Mouse (Mus musculus): ENCODE data around the gene Lipc. TPM values are rescaled to one million over a fixed set of nuclear protein-coding genes. Genes with fewer than 3 reads are reported as not detected.

The Lipc gene
- total and polyA plus RNA-seq, 2 experiments: 210 to 384 TPM

DNA sequence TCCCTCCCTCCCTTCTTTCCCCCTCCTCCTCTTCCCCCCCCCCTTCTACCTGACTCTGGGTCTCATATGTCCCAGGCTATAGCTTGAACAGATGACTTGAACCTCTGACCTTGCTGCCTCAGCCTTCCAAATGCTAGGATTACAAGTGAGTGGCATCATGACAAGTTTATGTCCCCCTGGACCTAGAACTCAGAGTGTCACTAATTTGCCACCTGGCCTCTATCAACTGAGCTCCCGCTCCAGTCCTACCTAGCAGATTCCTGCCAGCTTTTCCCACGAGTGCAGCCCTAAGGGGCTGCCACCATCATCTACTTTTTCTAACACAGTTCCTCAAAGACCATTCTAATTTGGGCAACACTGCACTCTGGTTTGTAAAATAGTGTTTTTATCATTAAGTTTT lies 13.2 kb downstream of the Lipc start:
- 0 out of 2 replicates have a peak, but pooled peaks cover under 1% of the 10 kb centered on the region for H3K79me2 ChIP-seq (ENCODE audit: control insufficient read depth, insufficient read depth, low read length)
- TF ChIP-seq POLR2A (IDR thresholded peaks at IDR 0.05; ENCODE audit: extremely low read depth, insufficient read depth, low read length) (no peak), CTCF (IDR thresholded peaks at IDR 0.05; ENCODE audit: low read depth, low read length) (no peak)
- H3K4me3 ChIP-seq (ENCODE audit: insufficient read depth, low read depth, low read length): no peak overlapping the region
- H3K27me3 ChIP-seq (ENCODE audit: control insufficient read depth, insufficient read depth, low read length): no peaks in the 10 kb centered on the region
- peak; percentile 50 for DNase-seq (ENCODE audit: extremely low read depth, low read depth, low spot score)
- peak overlapping the region; percentile 41 for H3K27ac ChIP-seq (replicated peaks; ENCODE audit: insufficient read depth, low read depth, low read length)
- H3K9ac ChIP-seq (ENCODE audit: low read depth, low read length): no peak overlapping the region
- no peaks in the 10 kb centered on the region for H3K36me3 ChIP-seq (ENCODE audit: control insufficient read depth, insufficient read depth, low read length)
- H3K4me1 ChIP-seq (ENCODE audit: control insufficient read depth, insufficient read depth, low read length): peaks cover 38% of the 10 kb centered on the region
- WGBS: 33% methylated on average over 2 of the region's 2 CpGs

DNA sequence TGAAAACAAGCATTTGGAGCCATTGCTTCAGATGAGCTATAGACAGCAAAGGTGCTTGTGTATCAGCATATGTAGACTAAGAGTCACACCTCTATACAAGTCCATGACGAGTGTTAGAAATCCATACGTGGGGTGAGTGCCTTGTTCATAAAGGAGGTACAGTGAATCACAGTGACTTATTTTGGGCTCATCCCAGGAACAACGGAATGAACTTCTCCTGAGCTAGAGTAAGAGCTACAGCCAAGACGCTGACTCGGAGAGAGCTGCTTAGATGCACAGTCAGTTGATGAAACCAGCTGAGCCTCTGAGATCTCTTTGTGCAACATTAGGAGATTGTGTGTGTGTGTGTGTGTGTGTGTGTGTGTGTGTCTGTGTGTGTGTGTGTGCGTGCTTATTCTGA lies 13.9 kb downstream of the Lipc start:
- WGBS: 87% methylated on average over 6 of the region's 6 CpGs

DNA sequence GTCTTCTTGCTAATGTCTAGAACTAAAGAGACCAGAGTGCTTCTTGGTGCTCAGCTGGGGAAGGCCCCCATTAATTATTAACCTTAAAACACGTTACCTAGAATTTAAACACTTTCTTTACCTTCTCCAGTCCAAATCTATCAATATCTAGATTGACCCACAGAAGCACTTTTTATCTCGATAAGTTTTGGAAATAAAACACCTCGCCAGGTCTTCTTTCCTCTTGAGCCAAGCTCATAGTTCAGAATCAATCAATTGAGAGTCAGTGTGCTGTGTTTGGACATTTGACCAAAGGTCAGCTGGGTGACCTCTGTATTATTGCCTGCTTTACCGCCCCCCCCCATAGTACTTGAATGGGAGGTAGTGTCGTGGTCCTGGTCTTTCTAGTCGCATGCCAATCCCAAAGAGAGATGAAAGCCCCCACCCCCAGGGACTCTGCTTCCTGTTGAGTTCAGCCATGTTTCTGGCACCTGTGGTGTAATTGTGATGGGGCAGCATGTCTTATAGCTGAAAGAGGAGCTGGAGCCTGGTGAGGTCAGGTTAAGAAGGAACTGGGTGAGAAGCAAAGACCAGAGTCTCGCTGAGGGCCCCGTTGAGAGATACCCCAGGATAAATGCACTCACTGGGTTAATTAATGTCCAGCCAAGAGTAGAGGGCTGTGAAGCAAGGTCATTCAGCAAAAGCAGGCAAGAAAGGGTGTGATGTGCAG lies 17.3 kb downstream of the Lipc start:
- peak overlapping the region; percentile 94 for H3K27ac ChIP-seq (replicated peaks; ENCODE audit: insufficient read depth, low read depth, low read length)
- DNase-seq (ENCODE audit: extremely low read depth, low read depth, low spot score): peak; percentile 98
- peak overlapping the region; percentile 61 for H3K4me3 ChIP-seq (ENCODE audit: insufficient read depth, low read depth, low read length)

More for the DNA sequence above, 13.9 kb downstream of the Lipc start:
- no peak for TF ChIP-seq CTCF (IDR thresholded peaks at IDR 0.05; ENCODE audit: low read depth, low read length)
- no peak for TF ChIP-seq POLR2A (IDR thresholded peaks at IDR 0.05; ENCODE audit: extremely low read depth, insufficient read depth, low read length)
- H3K27ac ChIP-seq (replicated peaks; ENCODE audit: insufficient read depth, low read depth, low read length): no peak overlapping the region
- no peak overlapping the region for H3K4me3 ChIP-seq (ENCODE audit: insufficient read depth, low read depth, low read length)
- H3K27me3 ChIP-seq (ENCODE audit: control insufficient read depth, insufficient read depth, low read length): no peaks in the 10 kb centered on the region
- no peak for DNase-seq (ENCODE audit: extremely low read depth, low read depth, low spot score)
- H3K79me2 ChIP-seq (ENCODE audit: control insufficient read depth, insufficient read depth, low read length): peaks cover 5% of the 10 kb centered on the region; the same call in 1 of the 2 replicates
- H3K36me3 ChIP-seq (ENCODE audit: control insufficient read depth, insufficient read depth, low read length): no peaks in the 10 kb centered on the region
- peaks cover 40% of the 10 kb centered on the region for H3K4me1 ChIP-seq (ENCODE audit: control insufficient read depth, insufficient read depth, low read length)
- no peak overlapping the region for H3K9ac ChIP-seq (ENCODE audit: low read depth, low read length)

DNA sequence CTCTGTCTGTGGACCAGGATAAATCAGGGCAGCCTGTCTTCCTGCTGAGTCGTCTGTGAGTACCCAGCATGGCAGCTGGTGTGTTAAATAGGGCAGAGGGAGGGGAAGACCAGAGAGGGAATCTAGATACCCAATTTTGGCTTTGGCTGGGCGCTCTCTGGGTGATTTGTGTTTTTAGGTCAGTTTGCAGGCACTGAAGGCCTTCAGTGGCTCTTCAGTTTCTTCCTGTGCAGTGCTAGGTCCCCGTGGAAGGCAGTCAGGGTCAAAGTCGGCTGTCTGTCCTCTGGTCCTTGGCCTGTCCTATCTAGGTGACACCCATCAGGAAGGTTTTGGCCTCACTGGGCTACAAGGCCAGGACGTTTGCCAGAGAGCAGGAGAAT lies 21.4 kb downstream of the Lipc start:
- Histone ChIP-seq H3K9ac (ENCODE audit: low read depth, low read length) (no peak overlapping the region), H3K4me3 (ENCODE audit: insufficient read depth, low read depth, low read length) (no peak overlapping the region), H3K4me1 (ENCODE audit: control insufficient read depth, insufficient read depth, low read length) (peaks cover 42% of the 10 kb centered on the region), H3K27ac (replicated peaks; ENCODE audit: insufficient read depth, low read depth, low read length) (peak overlapping the region; percentile 74), H3K36me3 (ENCODE audit: control insufficient read depth, insufficient read depth, low read length) (no peaks in the 10 kb centered on the region), H3K27me3 (ENCODE audit: control insufficient read depth, insufficient read depth, low read length) (no peaks in the 10 kb centered on the region), H3K79me2 (ENCODE audit: control insufficient read depth, insufficient read depth, low read length) (peaks cover 44% of the 10 kb centered on the region)
- peak; percentile 93 for DNase-seq (ENCODE audit: extremely low read depth, low read depth, low spot score)
- 8% methylated on average over 5 of the region's 5 CpGs for WGBS
- TF ChIP-seq CTCF (IDR thresholded peaks at IDR 0.05; ENCODE audit: low read depth, low read length): no peak
- no peak for TF ChIP-seq POLR2A (IDR thresholded peaks at IDR 0.05; ENCODE audit: extremely low read depth, insufficient read depth, low read length)

More for the DNA sequence above, 17.3 kb downstream of the Lipc start:
- 20% methylated on average over 8 of the region's 8 CpGs for WGBS
- Histone ChIP-seq H3K27me3 (ENCODE audit: control insufficient read depth, insufficient read depth, low read length) (no peaks in the 10 kb centered on the region), H3K36me3 (ENCODE audit: control insufficient read depth, insufficient read depth, low read length) (no peaks in the 10 kb centered on the region), H3K9ac (ENCODE audit: low read depth, low read length) (peak overlapping the region; percentile 65), H3K4me1 (ENCODE audit: control insufficient read depth, insufficient read depth, low read length) (peaks cover 56% of the 10 kb centered on the region), H3K79me2 (ENCODE audit: control insufficient read depth, insufficient read depth, low read length) (peaks cover 24% of the 10 kb centered on the region; the same call in 1 of the 2 replicates)
- no peak for TF ChIP-seq POLR2A (IDR thresholded peaks at IDR 0.05; ENCODE audit: extremely low read depth, insufficient read depth, low read length)
- no peak for TF ChIP-seq CTCF (IDR thresholded peaks at IDR 0.05; ENCODE audit: low read depth, low read length)

DNA sequence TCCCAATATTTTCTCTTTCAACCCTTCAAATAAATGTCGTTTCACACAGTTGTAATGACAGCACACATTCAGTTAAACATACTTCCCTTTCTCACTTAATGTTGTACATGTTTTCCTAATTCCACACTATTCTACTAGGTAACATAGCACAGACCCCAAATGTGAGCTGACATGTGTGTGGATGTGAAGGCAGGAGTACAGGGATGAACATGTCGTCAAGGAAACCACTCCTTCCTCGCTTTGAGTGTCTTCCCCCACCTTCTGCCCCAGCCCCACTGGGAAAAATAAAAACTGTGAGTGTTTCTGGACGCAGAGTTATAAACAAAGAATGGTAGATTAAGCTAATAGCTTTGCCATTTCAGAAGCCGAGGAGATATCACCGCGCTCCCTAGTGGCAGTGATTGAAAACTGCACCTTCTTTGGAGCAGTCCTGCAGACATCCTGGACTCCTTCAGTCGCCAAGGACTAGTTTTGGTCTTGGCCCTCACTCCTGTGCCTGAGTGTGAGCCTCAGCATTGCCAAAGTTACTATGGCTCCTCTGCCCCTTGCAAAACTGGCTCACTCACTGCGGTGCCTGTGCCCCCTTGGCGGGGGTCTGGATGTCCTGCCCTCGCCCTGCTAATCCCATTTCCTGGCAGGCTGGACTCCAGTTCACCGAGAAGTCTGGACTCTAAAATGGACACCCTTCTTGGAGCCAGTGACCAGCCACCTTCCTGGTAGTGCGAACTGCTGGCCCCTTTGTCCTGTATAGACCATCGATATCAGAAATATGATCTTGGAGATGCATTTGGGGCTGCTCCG lies 22.0 kb downstream of the Lipc start:
- H3K4me1 ChIP-seq (ENCODE audit: control insufficient read depth, insufficient read depth, low read length): peaks cover 40% of the 10 kb centered on the region
- H3K36me3 ChIP-seq (ENCODE audit: control insufficient read depth, insufficient read depth, low read length): no peaks in the 10 kb centered on the region
- TF ChIP-seq POLR2A (IDR thresholded peaks at IDR 0.05; ENCODE audit: extremely low read depth, insufficient read depth, low read length): no peak
- peak; percentile 29; the same call in 1 of the 2 replicates for TF ChIP-seq CTCF (IDR thresholded peaks at IDR 0.05; ENCODE audit: low read depth, low read length)
- DNase-seq (ENCODE audit: extremely low read depth, low read depth, low spot score): no peak
- H3K4me3 ChIP-seq (ENCODE audit: insufficient read depth, low read depth, low read length): no peak overlapping the region
- 64% methylated on average over 15 of the region's 15 CpGs for WGBS
- peak overlapping the region; percentile 74 for H3K27ac ChIP-seq (replicated peaks; ENCODE audit: insufficient read depth, low read depth, low read length)
- H3K79me2 ChIP-seq (ENCODE audit: control insufficient read depth, insufficient read depth, low read length): peaks cover 50% of the 10 kb centered on the region
- H3K9ac ChIP-seq (ENCODE audit: low read depth, low read length): no peak overlapping the region
- H3K27me3 ChIP-seq (ENCODE audit: control insufficient read depth, insufficient read depth, low read length): no peaks in the 10 kb centered on the region
